Mouse (Mus musculus) olfactory bulb, adult 2 months (tissue): Measurements from ENCODE around the gene Afap1l2.

Experiments
- CTCF ChIP-seq: fragments of 200-500 bp; IDR thresholded peaks from 2 replicates; pipeline ENCODE4 v1.5.1; 2012; ENCODE audit warnings: low read depth, mild to moderate bottlenecking, low read length, moderate library complexity; ENCODE audit not compliant: insufficient read depth
- POLR2A ChIP-seq: fragments of 200-500 bp; IDR thresholded peaks from 2 replicates; pipeline ENCODE4 v1.6.1; 2012; ENCODE audit warnings: mild to moderate bottlenecking, low read depth, low read length, moderate library complexity; ENCODE audit not compliant: insufficient read depth

- TF ChIP-seq CTCF (no peak), POLR2A (no peak)
These were observed 97.5 kb downstream of the Afap1l2 start for GRCm38 (mm10) chr19:56910561-56910960.
